Mouse (Mus musculus) MEL (cell line): ENCODE results near the gene Dmpk.

Source experiments
- CTCF ChIP-seq, 3 experiments: IDR thresholded peaks in 2 of 3; conservative IDR thresholded peaks in 1 of 3; 2 replicates each; pipeline ENCODE4 v1.5.1; 2011 to 2012; ENCODE audit warnings: low read length in 3 of 3, low read depth in 2 of 3, mild to moderate bottlenecking in 2 of 3, improper control_type of control experiment in 1 of 3, inconsistent platforms in 1 of 3, mixed read lengths in 1 of 3, moderate library complexity in 1 of 3; ENCODE audit not compliant: control insufficient read depth in 1 of 3, insufficient read depth in 1 of 3, poor library complexity in 1 of 3, severe bottlenecking in 1 of 3
- MEF2A ChIP-seq: IDR thresholded peaks from 2 replicates; pipeline ENCODE4 v1.6.1; 2014; ENCODE audit warnings: low read depth, mild to moderate bottlenecking, inconsistent platforms, low read length, improper control_type of control experiment; ENCODE audit not compliant: poor library complexity, insufficient replicate concordance, severe bottlenecking; ENCODE audit errors: extremely low read depth
- POLR2A ChIP-seq, 2 experiments: IDR thresholded peaks; 2 replicates each; pipeline ENCODE4 v1.6.1; 2011 to 2012; ENCODE audit warnings: low read length in 2 of 2, mild to moderate bottlenecking in 2 of 2, control low read depth in 1 of 2, improper control_type of control experiment in 1 of 2, low read depth in 1 of 2, moderate library complexity in 1 of 2; ENCODE audit not compliant: control insufficient read depth in 1 of 2, insufficient read depth in 1 of 2, poor library complexity in 1 of 2
- UBTF ChIP-seq: IDR thresholded peaks from 2 replicates; pipeline ENCODE4 v1.6.1; 2012; ENCODE audit warnings: low read depth, mild to moderate bottlenecking, inconsistent platforms, low read length, improper control_type of control experiment, moderate library complexity, borderline replicate concordance; ENCODE audit not compliant: insufficient read depth
- USF1 ChIP-seq: IDR thresholded peaks from 2 replicates; pipeline ENCODE4 v1.6.1; 2014; ENCODE audit warnings: low read depth, mild to moderate bottlenecking, inconsistent platforms, low read length, improper control_type of control experiment, moderate library complexity
- USF2 ChIP-seq, 2 experiments: IDR thresholded peaks; 2 replicates each; pipeline ENCODE4 v1.6.1; 2011 to 2012; ENCODE audit warnings: improper control_type of control experiment in 2 of 2, low read length in 2 of 2, borderline replicate concordance in 1 of 2, inconsistent platforms in 1 of 2, low read depth in 1 of 2, mild to moderate bottlenecking in 1 of 2; ENCODE audit not compliant: insufficient read depth in 1 of 2
- ZMIZ1 ChIP-seq: IDR thresholded peaks from 2 replicates; pipeline ENCODE4 v1.6.1; 2012; ENCODE audit warnings: low read depth, mild to moderate bottlenecking, inconsistent platforms, low read length, improper control_type of control experiment, moderate library complexity
- ZNF384 ChIP-seq: IDR thresholded peaks from 2 replicates; pipeline ENCODE4 v1.6.1; 2012; ENCODE audit warnings: low read depth, mild to moderate bottlenecking, inconsistent platforms, low read length, improper control_type of control experiment

DNA sequence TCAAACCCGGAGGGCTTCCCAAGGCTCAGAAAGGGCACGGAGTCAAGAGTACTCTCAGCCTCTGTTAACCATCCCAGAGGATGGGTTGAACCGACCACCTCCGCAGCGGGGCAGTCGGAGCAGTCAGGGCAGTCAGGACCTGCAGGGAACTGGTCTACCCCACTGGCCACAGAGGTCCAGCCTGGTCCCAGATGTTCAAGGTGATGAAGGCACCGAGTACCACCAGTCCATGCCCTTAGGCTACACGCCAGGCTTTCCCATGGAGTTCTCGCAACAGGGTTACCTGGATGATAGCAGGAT, 28.9 kb upstream of the Dmpk start:
- TF ChIP-seq MEF2A (no peak), CTCF (IDR thresholded peaks at IDR 0.05 in 2 of 3, conservative IDR thresholded peaks at IDR 0.05 in 1 of 3; ENCODE audit: control insufficient read depth in 1 of 3, insufficient read depth in 1 of 3, low read depth in 2 of 3, low read length in 3 of 3, poor library complexity in 1 of 3, severe bottlenecking in 1 of 3) (no peak), ZNF384 (no peak), POLR2A (IDR thresholded peaks at IDR 0.05; ENCODE audit: control insufficient read depth in 1 of 2, insufficient read depth in 1 of 2, low read depth in 1 of 2, low read length in 2 of 2, poor library complexity in 1 of 2) (no peak), USF1 (no peak), USF2 (IDR thresholded peaks at IDR 0.05; ENCODE audit: borderline replicate concordance in 1 of 2, insufficient read depth in 1 of 2, low read depth in 1 of 2, low read length in 2 of 2) (no peak), ZMIZ1 (no peak), UBTF (no peak)
